Mouse (Mus musculus) forebrain, embryonic 12.5 days (tissue): ENCODE data around the gene Dlg2. TPM values are rescaled to one million over a fixed set of nuclear protein-coding genes. Genes with fewer than 3 reads are reported as not detected.

Experiments used
- ATAC-seq: fragments of 200-750 bp; cut with Nextera tagmentation; 2 replicates; pipeline ENCODE4 v1.8.0; 2017; ENCODE audit warnings: moderate TSS enrichment; ENCODE audit not compliant: low FRiP score
- H3K27ac ChIP-seq: fragments of 300-500 bp; sonication (generic); 2 replicates; pipeline ENCODE4 v1.5.1; 2016; ENCODE audit warnings: mild to moderate bottlenecking
- H3K27me3 ChIP-seq: fragments of 300-500 bp; sonication (generic); 2 replicates; pipeline ENCODE4 v1.6.1; 2016; ENCODE audit warnings: mild to moderate bottlenecking
- H3K36me3 ChIP-seq: fragments of 300-500 bp; sonication (generic); replicated peaks from 2 replicates; pipeline ENCODE4 v1.6.1; 2016; ENCODE audit warnings: mild to moderate bottlenecking
- H3K4me1 ChIP-seq: fragments of 300-500 bp; sonication (generic); 2 replicates; pipeline ENCODE4 v1.6.1; 2016
- H3K4me2 ChIP-seq: fragments of 300-500 bp; sonication (generic); 2 replicates; pipeline ENCODE4 v1.6.1; 2016; ENCODE audit warnings: mild to moderate bottlenecking, moderate library complexity
- H3K4me3 ChIP-seq: fragments of 300-500 bp; sonication (generic); replicated peaks from 2 replicates; pipeline ENCODE4 v1.5.1; 2016; ENCODE audit warnings: mild to moderate bottlenecking
- H3K9ac ChIP-seq: fragments of 300-500 bp; sonication (generic); 2 replicates; pipeline ENCODE4 v1.6.1; 2016; ENCODE audit warnings: mild to moderate bottlenecking
- H3K9me3 ChIP-seq: fragments of 300-500 bp; sonication (generic); 2 replicates; pipeline ENCODE4 v1.6.1; 2016
- WGBS: fragments of 180-500 bp; shearing (Covaris S2); methylation state at CpG from one replicate; pipeline ENCODE4 v1.1.7; 2016; 5-methylcytosine and 5-hydroxymethylcytosine counted together
- polyA plus RNA-seq: library from polyadenylated mRNA; unstranded; fragments of >200 nt; fragmentation: Nextera tagmentation; extraction: Ambion mirVana; gene quantifications from 2 replicates; pipeline ENCODE4 v1.2.1, GENCODE M21; 2016

Gene Dlg2
- polyA plus RNA-seq, 1 experiment from 2014 or later, result 6.5 TPM

- 82% methylated on average over 3 of the region's 3 CpGs for WGBS
- no peak for ATAC-seq
- Histone ChIP-seq H3K9ac (no peak overlapping the region), H3K36me3 (no peaks in the 10 kb centered on the region), H3K9me3 (no peaks in the 10 kb centered on the region), H3K4me3 (no peak overlapping the region), H3K4me2 (no peak overlapping the region), H3K27me3 (no peaks in the 10 kb centered on the region), H3K4me1 (peaks cover 10% of the 10 kb centered on the region), H3K27ac (peak overlapping the region; percentile 83; the same call in 1 of the 2 replicates)
Observed at GRCm38 (mm10) chr7:91443913-91444312, 967.4 kb downstream of the Dlg2 start.

- Histone ChIP-seq H3K4me3 (no peak overlapping the region), H3K9me3 (no peaks in the 10 kb centered on the region), H3K4me1 (peaks cover 10% of the 10 kb centered on the region), H3K27ac (no peak overlapping the region), H3K4me2 (no peak overlapping the region), H3K9ac (no peak overlapping the region), H3K36me3 (no peaks in the 10 kb centered on the region), H3K27me3 (no peaks in the 10 kb centered on the region)
- no peak for ATAC-seq
- WGBS, result 75% methylated on average over 3 of the region's 3 CpGs
Observed at GRCm38 (mm10) chr7:91444728-91445127, 968.3 kb downstream of the Dlg2 start.

GRCm38 (mm10) chr7:91456796-91457195 is 980.3 kb downstream of the Dlg2 start:
- 3% methylated on average over 1 of the region's 1 CpGs for WGBS

GRCm38 (mm10) chr7:91457207-91457606 is 980.7 kb downstream of the Dlg2 start:
- Histone ChIP-seq H3K9me3 (no peaks in the 10 kb centered on the region), H3K4me2 (no peak overlapping the region), H3K36me3 (no peaks in the 10 kb centered on the region), H3K4me3 (no peak overlapping the region), H3K9ac (no peak overlapping the region), H3K27me3 (no peaks in the 10 kb centered on the region), H3K4me1 (no peaks in the 10 kb centered on the region), H3K27ac (no peak overlapping the region)
- 0% methylated on average over 1 of the region's 1 CpGs for WGBS
- ATAC-seq, result peak; percentile 85

More at GRCm38 (mm10) chr7:91456796-91457195, 980.3 kb downstream of the Dlg2 start:
- Histone ChIP-seq H3K36me3 (no peaks in the 10 kb centered on the region), H3K4me3 (no peak overlapping the region), H3K9ac (no peak overlapping the region), H3K27me3 (no peaks in the 10 kb centered on the region), H3K9me3 (no peaks in the 10 kb centered on the region), H3K4me2 (no peak overlapping the region), H3K4me1 (no peaks in the 10 kb centered on the region), H3K27ac (no peak overlapping the region)
- peak; percentile 31; the same call in 1 of the 2 replicates for ATAC-seq

GRCm38 (mm10) chr7:91461352-91461751 is 984.9 kb downstream of the Dlg2 start:
- Histone ChIP-seq H3K9me3 (no peaks in the 10 kb centered on the region), H3K4me3 (no peak overlapping the region)

GRCm38 (mm10) chr7:91463256-91463655 is 986.8 kb downstream of the Dlg2 start:
- WGBS, result 56% methylated on average over 7 of the region's 7 CpGs
- H3K4me2 ChIP-seq, result no peak overlapping the region
- H3K27me3 ChIP-seq, result no peaks in the 10 kb centered on the region
- H3K9me3 ChIP-seq, result no peaks in the 10 kb centered on the region
- H3K27ac ChIP-seq, result no peak overlapping the region
- no peak for ATAC-seq
- no peaks in the 10 kb centered on the region for H3K36me3 ChIP-seq
- H3K4me3 ChIP-seq, result no peak overlapping the region
- no peak overlapping the region for H3K9ac ChIP-seq
- no peaks in the 10 kb centered on the region for H3K4me1 ChIP-seq

More at GRCm38 (mm10) chr7:91461352-91461751, 984.9 kb downstream of the Dlg2 start:
- ATAC-seq, result no peak
- WGBS, result 87% methylated on average over 3 of the region's 3 CpGs
- H3K4me2 ChIP-seq, result no peak overlapping the region
- H3K27me3 ChIP-seq, result no peaks in the 10 kb centered on the region
- no peaks in the 10 kb centered on the region for H3K4me1 ChIP-seq
- no peaks in the 10 kb centered on the region for H3K36me3 ChIP-seq
- no peak overlapping the region for H3K27ac ChIP-seq
- H3K9ac ChIP-seq, result no peak overlapping the region

- Histone ChIP-seq H3K27ac (no peak overlapping the region), H3K9me3 (no peaks in the 10 kb centered on the region), H3K27me3 (no peaks in the 10 kb centered on the region), H3K4me2 (no peak overlapping the region), H3K36me3 (no peaks in the 10 kb centered on the region), H3K4me3 (no peak overlapping the region), H3K4me1 (no peaks in the 10 kb centered on the region), H3K9ac (no peak overlapping the region)
- ATAC-seq, result no peak
- 90% methylated on average over 3 of the region's 3 CpGs for WGBS
Observed at GRCm38 (mm10) chr7:91467061-91467460, 990.6 kb downstream of the Dlg2 start.

- WGBS, result 70% methylated on average over 3 of the region's 3 CpGs
- Histone ChIP-seq H3K36me3 (no peaks in the 10 kb centered on the region), H3K9me3 (no peaks in the 10 kb centered on the region), H3K4me2 (no peak overlapping the region), H3K4me1 (no peaks in the 10 kb centered on the region), H3K4me3 (no peak overlapping the region), H3K27ac (no peak overlapping the region), H3K27me3 (no peaks in the 10 kb centered on the region), H3K9ac (no peak overlapping the region)
- no peak for ATAC-seq
Observed at GRCm38 (mm10) chr7:91479145-91479544, 1002.7 kb downstream of the Dlg2 start.

- H3K36me3 ChIP-seq, result no peaks in the 10 kb centered on the region
- H3K4me2 ChIP-seq, result no peak overlapping the region
- 90% methylated on average over 1 of the region's 1 CpGs for WGBS
- no peaks in the 10 kb centered on the region for H3K4me1 ChIP-seq
- H3K9me3 ChIP-seq, result no peaks in the 10 kb centered on the region
- H3K27ac ChIP-seq, result no peak overlapping the region
- H3K27me3 ChIP-seq, result no peaks in the 10 kb centered on the region
- no peak overlapping the region for H3K9ac ChIP-seq
- no peak; the same call in 1 of the 2 replicates for ATAC-seq
- H3K4me3 ChIP-seq, result no peak overlapping the region
Observed at GRCm38 (mm10) chr7:91481574-91482197, 1005.2 kb downstream of the Dlg2 start.

GRCm38 (mm10) chr7:91493234-91493633 is 1016.8 kb downstream of the Dlg2 start:
- no peak overlapping the region for H3K4me2 ChIP-seq
- H3K9ac ChIP-seq, result no peak overlapping the region
- no peaks in the 10 kb centered on the region for H3K36me3 ChIP-seq
- H3K27me3 ChIP-seq, result no peaks in the 10 kb centered on the region
- ATAC-seq, result no peak
- 55% methylated on average over 3 of the region's 3 CpGs for WGBS
- H3K27ac ChIP-seq, result no peak overlapping the region
- H3K4me1 ChIP-seq, result no peaks in the 10 kb centered on the region
- H3K4me3 ChIP-seq, result no peak overlapping the region
- H3K9me3 ChIP-seq, result no peaks in the 10 kb centered on the region

- Histone ChIP-seq H3K4me2 (no peak overlapping the region), H3K27ac (no peak overlapping the region), H3K36me3 (no peaks in the 10 kb centered on the region), H3K4me1 (no peaks in the 10 kb centered on the region), H3K4me3 (no peak overlapping the region), H3K27me3 (no peaks in the 10 kb centered on the region), H3K9ac (no peak overlapping the region), H3K9me3 (no peaks in the 10 kb centered on the region)
- 63% methylated on average over 5 of the region's 5 CpGs for WGBS
- ATAC-seq, result no peak
Observed at GRCm38 (mm10) chr7:91495526-91495925, 1019.1 kb downstream of the Dlg2 start.

- no peaks in the 10 kb centered on the region for H3K36me3 ChIP-seq
- no peak overlapping the region for H3K9ac ChIP-seq
- no peak overlapping the region for H3K4me2 ChIP-seq
- WGBS, result 65% methylated on average over 1 of the region's 1 CpGs
- no peaks in the 10 kb centered on the region for H3K27me3 ChIP-seq
- H3K4me3 ChIP-seq, result no peak overlapping the region
- no peak for ATAC-seq
- no peak overlapping the region for H3K27ac ChIP-seq
- H3K4me1 ChIP-seq, result no peaks in the 10 kb centered on the region
- H3K9me3 ChIP-seq, result no peaks in the 10 kb centered on the region
Observed at GRCm38 (mm10) chr7:91511119-91511518, 1034.6 kb downstream of the Dlg2 start.

- Histone ChIP-seq H3K4me1 (no peaks in the 10 kb centered on the region), H3K4me2 (no peak overlapping the region), H3K27me3 (no peaks in the 10 kb centered on the region), H3K4me3 (no peak overlapping the region), H3K9me3 (no peaks in the 10 kb centered on the region), H3K36me3 (no peaks in the 10 kb centered on the region), H3K27ac (no peak overlapping the region), H3K9ac (no peak overlapping the region)
- 60% methylated on average over 3 of the region's 3 CpGs for WGBS
- peak; percentile 44; the same call in 1 of the 2 replicates for ATAC-seq
Observed at GRCm38 (mm10) chr7:91514445-91514844, 1038.0 kb downstream of the Dlg2 start.
